Mouse (Mus musculus) common myeloid progenitor, adult 5-6 weeks (primary cell): ENCODE data around the gene Tamm41. TPM values are rescaled to one million over a fixed set of nuclear protein-coding genes. Genes with fewer than 3 reads are reported as not detected.

Experiments
- ATAC-seq: replicated peaks from 2 replicates; pipeline ENCODE4 v1.8.0; 2016; ENCODE audit warnings: low read depth, mild to moderate bottlenecking, moderate TSS enrichment, inconsistent platforms; ENCODE audit not compliant: poor library complexity, severe bottlenecking
- total RNA-seq: library from RNA; stranded (forward); fragments of 200-1000, 187-1606 nt; gene quantifications from 2 replicates; pipeline ENCODE4 v1.2.3, GENCODE M21; 2017

The Tamm41 gene
- total RNA-seq = 61.3 and 68.6 TPM in 2 replicates

DNA sequence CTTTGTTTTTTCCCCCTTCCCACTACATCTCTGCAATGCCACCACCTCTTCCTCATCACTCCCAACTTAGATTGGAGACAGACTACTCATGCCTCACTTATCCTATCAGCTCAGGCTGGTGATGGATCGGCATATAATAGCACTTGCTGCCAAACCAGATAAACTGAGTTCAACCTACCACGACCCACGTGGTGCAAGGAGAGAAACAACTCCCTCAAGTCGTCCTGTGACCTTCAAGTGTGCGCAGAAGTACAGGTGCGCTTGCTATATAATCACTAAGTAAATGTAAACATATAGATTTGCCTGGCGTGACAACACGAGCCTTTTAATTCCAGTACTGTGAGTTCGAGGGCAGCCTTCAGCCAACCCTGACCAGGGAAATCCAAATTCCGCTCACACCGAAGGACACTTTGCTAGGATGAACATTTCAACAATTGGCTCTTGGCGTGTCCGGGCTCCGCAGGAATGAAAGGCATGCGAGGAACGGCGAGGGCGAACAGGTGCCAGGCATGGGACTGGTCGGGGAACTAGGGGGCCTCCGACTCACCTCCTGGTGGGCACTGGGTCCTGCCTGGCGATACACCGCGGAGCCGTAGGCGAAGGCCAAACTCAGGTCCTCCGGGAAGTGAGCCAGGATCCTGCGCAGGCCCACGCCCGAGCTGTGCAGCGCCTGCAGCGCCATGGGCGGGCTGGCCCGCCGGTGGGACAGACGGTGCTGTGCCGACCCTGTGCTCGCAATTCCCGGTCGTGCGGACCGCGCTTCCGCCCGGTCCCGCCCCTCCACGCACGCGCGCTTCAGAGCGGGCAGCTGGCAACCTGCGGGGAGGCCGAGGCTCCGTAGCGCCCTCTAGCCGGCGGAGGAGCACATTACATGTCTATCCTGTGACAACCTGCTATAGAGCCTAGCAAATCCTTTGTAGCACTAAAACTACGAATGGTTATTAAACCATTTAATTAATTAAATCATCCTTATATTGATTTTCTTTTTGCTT is at the start of gene Tamm41:
Gene Tamm41 (minus strand): TSS at position 774 of the 992 bp plus-strand sequence.
- peak; percentile 97 for ATAC-seq

DNA sequence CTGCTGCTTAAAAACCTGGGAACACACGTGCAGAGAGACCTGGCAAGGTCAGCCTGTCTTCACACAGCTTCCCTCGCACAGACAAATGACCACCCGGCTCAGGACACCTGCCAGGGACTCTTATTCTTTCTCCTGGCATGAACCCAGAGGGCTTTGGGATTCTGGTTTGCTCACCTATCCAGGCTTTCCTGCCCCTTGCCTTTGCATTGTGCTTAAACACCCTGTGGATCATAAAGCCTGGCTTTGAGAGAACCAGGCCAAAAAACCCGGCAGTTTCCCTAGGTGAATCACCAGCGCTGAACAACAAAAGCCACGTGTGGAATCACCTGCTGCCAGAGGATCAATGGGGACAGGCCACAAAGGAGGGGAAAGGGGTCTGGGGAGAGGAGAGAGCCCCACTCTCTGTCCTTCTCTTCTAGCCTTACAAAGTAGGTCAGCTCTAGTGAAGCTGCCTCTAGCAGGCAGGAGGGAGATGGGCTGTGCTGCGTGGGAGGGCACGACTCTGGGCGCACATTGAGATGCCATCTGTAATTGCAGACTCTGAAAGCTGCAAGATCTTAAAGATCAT is 47.7 kb upstream of the Tamm41 start:
- ATAC-seq = no peak

DNA sequence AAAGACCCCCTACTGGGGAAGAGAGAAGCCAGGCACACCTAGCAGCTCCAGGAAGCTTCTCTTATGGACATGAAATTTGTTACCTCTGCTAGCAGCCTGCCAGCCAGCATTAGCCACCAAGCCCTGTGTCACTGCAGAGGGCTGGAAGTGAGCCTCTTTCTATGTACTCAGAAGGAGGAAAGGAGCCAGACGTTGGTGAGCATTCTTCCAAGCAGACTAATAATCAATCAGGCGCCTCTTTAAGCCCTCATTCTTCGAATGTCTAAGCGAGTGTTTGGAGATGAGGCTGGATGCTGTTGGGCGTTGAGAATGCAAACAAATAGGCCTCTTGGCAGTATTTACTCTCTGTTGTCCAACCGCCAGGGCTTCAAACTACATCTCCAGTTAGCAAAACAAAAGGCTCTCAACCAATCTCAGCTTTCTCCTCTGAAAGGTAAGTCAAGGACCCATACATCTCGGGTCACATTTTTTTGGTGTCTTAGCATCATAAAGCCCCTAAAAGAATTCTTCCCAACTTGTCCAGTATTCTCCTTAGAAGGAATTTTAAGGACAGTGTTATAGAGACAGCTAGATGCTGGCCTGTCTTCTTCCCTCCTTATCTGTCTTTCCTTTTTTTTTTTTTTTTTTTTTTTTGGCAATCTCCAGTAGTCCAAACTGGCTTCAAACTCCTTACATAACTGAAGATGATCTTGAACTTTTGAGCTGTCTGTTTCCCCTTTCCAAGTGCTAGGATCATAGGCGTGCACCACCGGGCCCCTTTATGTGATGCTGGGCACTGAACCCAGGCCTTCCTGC is 39.3 kb upstream of the Tamm41 start:
- ATAC-seq = no peak

DNA sequence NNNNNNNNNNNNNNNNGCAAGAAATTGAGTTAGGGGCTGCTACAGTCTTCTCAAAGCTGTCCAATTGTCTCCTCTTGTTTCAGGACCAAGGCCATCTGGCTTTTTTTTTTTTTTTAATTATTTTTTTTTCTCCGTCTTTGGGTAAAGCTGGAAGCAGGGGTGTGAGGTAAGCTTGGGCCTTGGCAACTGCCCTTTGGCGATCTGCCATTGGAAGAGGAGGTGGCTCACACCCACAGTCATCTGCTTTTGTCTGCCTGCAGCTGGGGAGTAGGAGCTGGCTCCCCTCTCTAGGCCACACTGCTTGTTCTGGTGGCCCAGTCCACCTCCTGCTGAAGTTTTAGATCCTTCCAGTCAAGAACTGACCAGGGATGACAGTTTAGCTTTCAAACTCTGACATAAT is 34.3 kb upstream of the Tamm41 start:
- ATAC-seq = no peak

DNA sequence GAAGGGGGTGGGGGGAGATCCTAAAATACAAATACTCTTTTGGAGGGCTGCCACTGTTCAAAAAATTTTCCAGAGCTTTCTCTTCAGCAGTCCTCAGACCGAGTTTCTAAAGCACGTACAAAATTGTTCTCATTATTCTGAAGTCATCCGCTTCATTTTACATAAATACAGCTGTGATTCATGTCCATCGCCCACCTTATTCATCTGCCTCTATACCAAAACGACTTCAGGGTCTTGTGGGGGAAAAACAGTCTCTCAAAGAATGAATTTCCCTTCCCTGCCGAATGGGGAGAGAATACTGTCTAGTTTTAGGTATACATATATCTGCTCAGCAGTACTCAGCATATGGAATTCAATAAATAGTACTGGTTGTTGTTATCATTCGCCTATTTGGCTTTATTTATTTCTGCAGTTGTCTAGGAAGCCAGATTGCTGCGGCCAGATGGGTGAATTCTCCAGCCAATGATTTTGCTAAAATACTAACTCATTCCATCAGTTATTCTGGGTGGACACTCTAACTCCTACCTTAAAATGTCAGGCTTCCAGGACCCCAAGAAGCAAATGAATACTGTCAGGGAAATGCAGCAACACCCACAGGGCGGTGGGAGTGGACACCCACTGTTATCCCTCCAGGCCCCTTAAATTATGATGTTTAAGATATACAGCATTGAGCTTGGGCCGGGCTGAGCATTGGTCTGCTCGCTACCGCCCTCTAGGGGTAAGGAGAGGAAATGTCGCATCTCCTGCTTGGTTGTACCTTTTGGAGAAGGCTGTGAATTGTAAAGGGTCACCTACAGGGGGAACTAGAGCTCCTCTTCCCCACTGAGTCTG is 27.9 kb upstream of the Tamm41 start:
- peak; percentile 95 for ATAC-seq

DNA sequence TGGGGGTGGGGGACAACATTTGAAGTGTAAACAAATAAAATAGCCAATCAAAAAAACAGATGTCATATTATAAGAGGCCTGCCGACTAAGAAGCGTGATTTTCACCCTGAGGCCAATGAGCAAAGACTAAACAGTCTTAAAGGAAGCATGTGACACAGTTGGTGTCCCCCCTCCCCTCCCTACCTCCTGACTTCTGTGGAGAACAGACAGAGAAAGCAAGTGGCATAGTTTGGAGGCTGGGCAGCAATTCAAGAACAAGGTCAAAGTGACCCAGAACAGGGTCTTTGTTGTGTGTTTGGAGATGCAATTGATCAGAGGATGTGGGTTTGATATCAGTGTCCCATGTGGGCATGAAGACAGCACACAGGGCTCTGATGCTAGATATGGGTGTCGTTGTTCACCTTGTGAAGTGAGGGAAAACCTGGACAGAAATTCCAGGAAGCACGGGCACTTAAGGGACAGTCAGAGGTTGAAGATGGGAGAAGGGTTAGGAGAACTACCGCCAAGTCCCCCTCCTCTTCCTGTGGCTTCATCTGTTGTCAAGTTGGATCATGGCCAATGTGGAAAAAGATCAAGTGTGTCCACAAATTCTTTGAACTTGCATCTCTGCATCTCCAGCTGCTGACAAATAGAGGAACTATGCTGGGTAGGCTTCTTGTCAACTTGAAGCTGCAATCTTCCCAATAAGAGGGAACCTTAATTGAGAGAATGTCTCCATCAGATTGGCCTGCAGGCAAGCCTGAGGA is 25.1 kb upstream of the Tamm41 start:
- no peak for ATAC-seq

DNA sequence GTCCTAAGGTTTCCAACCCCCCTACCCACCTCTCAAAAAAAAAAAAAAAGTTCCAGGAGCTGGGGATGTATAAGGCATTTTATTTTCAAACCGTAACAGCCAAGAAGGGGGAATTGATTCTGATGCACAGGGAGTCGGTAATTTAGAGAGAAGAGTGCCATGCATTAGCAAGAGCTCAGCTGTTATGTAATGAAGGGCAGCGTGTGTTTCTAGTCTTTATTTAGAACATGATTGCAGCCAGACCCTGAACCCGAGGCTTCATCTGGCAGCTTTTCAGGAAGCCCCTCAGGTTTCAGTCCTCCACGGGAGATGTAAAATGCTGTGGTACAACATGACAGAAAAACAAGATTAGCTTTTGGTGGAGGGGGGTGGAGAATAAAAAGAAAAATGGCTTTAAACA is 21.6 kb upstream of the Tamm41 start:
- ATAC-seq = no peak

DNA sequence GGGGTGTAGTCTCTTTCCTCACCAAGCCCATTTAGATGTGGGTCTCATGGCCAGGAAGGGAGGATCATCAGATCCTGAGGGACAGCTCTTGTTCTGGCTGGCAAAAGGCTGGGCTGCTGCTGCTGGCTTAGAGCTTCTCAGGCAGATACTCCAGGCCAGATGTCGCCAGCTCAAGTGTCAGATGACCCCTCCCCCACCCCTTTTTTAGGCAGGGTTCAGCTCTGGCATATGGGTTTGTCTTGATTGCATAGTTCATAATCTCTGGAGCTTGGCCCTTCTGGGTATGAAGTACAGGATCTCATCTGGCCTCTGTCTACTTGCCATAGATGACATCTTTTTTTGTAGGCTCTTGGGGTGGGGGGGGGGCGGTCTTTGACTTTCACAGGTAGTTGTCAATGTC is 19.0 kb upstream of the Tamm41 start:
- no peak for ATAC-seq

DNA sequence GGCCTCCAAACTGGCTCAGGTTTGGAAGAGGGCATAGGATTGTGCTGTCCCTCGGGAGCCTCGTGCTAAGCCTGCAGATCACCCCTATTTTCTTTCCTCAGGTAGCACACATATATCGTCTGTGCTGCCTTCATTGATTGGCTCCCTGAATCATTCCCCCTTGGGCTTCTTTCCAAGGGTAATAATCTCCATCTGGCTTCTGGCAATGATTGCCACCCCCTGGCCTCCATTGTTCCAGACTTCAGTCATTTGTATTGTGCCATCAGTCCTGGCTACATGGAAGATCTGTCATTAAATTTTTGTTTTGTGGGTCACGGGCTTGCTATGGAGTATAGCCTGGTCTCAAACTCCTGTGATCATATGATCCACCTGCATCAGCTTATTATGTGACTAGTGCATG is 17.8 kb upstream of the Tamm41 start:
- ATAC-seq = no peak

DNA sequence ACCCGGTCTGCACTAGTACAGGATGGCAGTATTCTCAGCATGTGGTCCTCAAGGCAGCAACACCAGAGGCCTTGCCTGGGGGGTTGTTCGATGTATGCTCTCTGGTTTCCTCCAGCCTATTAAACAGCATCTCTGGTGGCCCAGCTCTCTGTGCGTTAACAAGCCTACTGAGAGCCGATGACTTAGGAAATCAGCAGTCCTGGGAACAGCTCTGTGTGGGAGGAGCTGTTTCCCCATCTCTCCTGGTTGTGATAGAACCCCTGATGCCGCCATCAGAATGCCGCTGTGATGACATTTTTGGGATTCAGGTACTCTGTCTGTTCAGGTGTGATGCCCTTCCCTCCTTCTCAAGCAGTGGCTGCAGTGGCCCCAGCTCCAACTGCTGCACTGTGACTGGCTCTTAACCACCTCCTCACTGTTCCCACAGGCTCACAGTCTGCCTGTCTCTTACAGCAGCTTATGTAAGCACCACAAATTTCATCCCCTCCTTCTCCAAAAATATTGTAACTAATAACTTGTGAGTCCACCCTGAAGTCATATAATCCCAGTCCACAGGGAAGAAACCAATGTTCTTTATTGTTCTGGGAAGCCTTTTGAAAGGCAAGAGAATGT is 14.0 kb upstream of the Tamm41 start:
- ATAC-seq = no peak

DNA sequence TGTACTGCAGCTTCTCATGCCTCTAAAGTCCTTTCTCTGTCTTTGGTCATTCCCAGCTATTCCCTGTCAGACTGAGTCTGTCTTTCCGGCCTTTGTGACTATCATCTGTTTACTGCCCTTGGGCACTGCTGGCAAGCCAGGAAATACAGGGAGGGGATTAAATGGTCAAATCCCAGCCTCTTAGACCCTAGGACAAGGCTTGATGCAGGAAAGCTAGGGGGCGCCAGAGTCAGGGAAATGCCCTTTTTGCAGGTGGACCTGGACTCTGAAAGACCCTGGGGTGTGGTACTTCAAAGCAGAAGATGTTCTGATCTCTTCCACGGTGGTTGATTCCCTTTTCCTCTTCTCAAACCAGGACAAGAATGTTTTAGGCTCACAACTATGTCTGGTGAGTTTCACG is 11.3 kb upstream of the Tamm41 start:
- ATAC-seq = no peak

DNA sequence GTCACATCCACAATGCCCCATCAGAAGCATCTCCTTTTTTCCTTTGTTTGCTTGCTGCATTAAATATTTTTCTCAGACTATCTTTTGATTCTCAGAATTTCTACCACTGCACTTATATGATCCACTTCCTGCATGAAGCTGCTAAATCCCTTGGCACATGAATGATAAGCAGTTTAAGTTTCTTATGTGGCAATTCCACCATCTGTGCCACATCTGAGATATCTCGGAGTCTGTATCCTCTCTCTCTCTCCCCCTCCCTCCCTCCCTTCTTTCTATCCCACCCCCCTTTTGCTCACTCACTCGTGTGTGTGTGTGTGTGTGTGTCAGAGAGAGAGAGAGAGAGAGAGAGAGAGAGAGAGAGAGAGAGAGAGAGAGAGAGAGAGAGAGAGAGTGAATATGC is 10.1 kb upstream of the Tamm41 start:
- ATAC-seq = no peak

DNA sequence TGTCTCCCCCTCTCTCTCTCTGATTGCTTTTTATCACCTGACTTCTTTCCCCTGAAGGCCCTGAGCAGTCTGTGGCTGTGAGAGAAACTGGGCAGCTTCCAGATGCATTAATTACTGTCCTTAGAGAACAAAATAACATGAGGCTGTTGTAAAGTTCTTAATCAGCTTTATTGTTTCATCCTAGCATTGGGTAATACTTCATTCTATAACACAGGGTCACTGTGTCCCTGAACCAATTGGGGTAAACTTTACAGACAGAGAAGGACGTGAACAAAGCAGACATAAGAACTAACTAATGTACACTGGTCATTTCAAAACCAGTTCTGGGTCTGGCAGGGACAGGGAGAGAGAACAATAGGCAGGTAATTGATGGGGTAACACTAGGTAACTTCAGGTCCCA is 8.4 kb upstream of the Tamm41 start:
- ATAC-seq = no peak

DNA sequence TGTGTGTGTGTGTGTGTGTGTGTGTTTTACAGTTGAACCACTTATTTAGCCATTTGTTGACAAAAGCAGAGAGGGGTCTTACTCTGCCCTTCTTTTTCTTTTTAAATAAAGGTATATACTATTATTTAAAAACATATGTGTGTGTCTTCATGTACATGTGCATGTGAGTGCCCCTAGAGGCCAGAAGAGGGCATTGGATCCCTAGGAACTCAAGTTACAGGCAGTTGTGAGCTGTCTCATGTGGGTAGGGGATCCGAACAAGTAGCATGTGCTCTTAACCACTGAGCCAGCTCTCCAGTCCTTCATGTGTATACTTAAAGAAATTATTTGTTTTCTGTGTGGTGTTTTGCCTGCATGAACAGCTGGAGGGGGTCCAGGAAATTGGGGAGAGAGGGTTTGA is 7.0 kb upstream of the Tamm41 start:
- 0 out of 2 replicates have a peak, but pooled peaks have one; percentile 56 for ATAC-seq

DNA sequence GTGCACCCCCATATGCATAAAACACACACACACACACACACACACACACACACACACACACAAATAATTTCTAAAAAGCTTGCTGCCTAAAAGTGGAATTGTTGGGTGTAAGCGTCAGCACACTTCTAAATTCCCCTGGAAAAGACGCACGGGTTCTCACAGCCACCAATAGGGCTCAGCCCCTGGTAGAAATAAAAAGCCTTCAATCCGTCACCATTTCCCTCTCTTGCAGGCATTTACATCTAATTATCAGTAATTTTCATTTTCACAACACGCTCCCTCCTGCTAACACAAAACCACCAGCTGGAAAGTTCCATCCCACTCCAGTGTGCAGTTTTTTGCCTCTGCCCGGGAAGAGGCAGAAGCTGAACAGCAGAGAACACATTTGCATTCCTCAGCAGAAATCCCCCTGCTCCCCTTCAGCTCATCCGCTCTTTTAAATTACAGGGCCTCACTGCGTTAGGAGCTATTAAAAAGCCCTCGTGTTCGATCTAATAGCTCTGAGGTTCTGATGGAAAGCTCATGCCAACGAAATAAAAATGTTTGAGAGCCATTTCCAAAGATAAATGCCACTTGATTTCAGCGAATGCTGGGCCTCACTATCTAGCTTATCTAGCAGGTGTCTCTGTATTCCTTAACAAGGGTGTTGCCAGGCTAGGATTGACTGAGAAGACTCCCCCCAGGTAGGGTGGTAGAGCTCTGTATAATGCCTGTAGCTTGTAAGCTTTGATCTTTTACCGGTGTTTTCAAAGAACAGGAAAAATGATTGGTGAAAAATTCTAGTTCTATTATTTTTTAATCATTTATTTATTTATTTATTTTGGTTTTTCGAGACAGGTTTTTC is 6.2 kb upstream of the Tamm41 start:
- no peak for ATAC-seq

DNA sequence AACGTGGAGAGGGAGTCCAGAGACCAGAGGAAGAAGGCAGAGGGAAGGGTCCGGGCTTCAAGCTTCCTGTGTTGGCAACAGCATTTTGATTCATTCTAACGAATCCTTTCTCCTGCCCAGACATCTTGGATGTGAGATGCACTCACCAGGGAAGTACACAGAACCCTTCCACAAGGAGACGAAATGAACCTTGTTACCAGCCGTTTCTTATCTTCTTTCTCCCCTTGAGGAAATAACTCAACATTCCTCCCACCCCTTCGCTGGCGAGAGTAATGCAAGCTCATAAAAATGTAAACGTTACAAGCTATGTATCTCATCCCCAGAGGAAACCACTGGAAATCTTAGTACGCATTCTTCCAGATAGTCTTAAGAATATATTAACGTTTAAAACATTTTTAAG is 4.9 kb upstream of the Tamm41 start:
- no peak for ATAC-seq

DNA sequence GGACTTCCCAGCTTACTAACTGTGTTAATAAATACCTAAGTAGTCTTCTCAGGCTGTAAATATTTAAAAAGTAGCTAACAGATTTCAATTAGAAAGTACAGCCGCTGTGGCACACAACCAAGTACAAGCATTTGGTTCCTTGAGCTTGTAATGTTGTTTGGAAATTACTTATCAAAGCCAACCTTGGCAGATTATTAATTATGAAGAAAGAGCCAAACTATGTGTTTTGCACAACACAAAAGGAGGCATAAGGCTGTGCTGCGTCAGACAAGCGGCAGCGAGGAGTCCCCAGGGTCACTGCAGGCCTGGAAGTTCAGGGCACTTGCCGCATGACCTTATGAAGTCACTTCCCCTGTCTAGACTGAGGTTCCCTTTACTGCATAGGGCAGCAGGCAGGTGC is 4.2 kb downstream of the Tamm41 start:
- ATAC-seq = no peak

DNA sequence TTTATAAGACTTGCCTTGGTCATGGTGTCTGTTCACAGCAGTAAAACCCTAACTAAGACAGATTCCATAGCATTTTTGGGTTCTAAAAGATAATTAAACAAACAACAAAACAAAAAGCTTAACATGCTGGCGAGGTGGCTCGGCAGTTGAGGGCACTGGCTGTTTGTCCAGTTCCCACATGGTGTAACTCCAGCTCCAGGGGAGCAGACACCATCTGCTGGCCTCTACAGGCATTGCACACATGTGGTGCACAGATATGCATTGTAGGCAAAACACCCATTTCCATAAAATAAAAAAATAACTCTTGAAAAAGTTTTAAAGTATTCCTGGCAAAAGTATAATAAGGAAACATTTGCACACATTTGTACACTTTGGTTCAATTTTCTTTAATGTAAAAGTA is 7.6 kb downstream of the Tamm41 start:
- ATAC-seq = peak; percentile 52; the same call in 1 of the 2 replicates
